In the genomic region with DNA sequence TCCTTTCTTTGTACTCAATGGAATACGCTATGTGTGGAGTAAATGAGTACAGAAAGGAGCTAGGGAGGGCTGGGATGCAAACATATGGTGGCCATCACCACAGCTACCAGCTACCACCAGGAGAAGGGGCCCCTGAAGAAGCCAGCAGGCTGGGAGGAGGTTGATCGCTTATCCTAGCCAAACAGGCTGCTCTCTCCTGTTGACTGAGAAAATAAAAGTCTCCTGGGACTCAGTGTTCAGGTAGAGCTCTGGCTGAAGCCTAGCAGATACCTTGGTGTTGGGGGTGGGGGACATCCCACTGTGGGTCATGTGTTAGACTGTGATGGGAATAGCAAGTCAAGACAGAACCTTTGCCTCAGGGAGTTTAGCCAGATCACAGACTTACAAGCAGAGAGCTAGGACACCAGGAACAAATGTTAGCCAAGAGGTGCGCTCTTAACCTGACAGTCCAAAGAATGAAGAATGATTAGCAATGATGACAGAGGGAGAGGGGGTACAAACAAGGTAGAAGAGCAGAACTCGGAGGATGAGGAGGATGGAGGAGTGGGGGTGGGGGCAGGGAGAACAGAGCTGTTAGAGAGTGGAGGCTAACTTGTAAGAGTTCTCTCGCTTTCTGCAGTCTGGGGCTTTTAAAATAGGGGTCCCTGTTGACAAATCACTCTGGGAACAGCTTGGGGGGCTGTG, we compare ENCODE assay signal across 10 mouse cellular contexts. TPM values are rescaled to one million over a fixed set of nuclear protein-coding genes. Genes with fewer than 3 reads are reported as not detected.
A peak's percentile ranks its signal among the peaks of the same experiment; 100 is the strongest.
DNase-seq lines count a peak whose midpoint lies in the region; ATAC-seq and TF ChIP-seq lines count a peak whose summit lies in the region.
"Had no signal": no experiment of that assay in that cellular context is flagged by ENCODE, and none has a peak within 500 bp of the region (broad histone marks: within the 10 kb centered on the region; RNA-seq: fewer than 3 reads in every experiment).

No protein-coding gene starts in this region.

- no peaks in the 10 kb centered on the region for H3K27me3 ChIP-seq in forebrain, embryonic 12.5 days
- H3K27me3 ChIP-seq in liver, embryonic 11.5 days (replicated peaks; ENCODE audit: control insufficient read depth, insufficient read depth, low read length), result no peaks in the 10 kb centered on the region
- H3K27me3 ChIP-seq in stomach, embryonic 14.5 days (ENCODE audit: control insufficient read depth, insufficient read depth, low read length), result no peaks in the 10 kb centered on the region
- H3K27me3 ChIP-seq: megakaryocyte, embryonic 14.5 days had no signal

- WGBS in forebrain, embryonic 12.5 days, result 22% methylated on average over 5 of the region's 5 CpGs
- WGBS in liver, embryonic 11.5 days, result 42% methylated on average over 5 of the region's 5 CpGs
- 42% methylated on average over 5 of the region's 5 CpGs for WGBS in stomach, embryonic 14.5 days

- H3K27ac ChIP-seq in layer of hippocampus, adult 2 months, result peak overlapping the region; percentile 98
- peak overlapping the region; percentile 94 for H3K27ac ChIP-seq in forebrain, embryonic 12.5 days
- peak overlapping the region; percentile 88 for H3K27ac ChIP-seq in liver, embryonic 11.5 days (ENCODE audit: low read depth, low read length)
- peak overlapping the region; percentile 78 for H3K27ac ChIP-seq in stomach, embryonic 14.5 days (ENCODE audit: low read length)

- peak overlapping the region; percentile 22 for H3K4me2 ChIP-seq in forebrain, embryonic 12.5 days
- H3K4me2 ChIP-seq in liver, embryonic 11.5 days, result peak overlapping the region; percentile 64
- H3K4me2 ChIP-seq in stomach, embryonic 14.5 days (replicated peaks; ENCODE audit: low read depth, low read length), result no peak overlapping the region

- ATAC-seq in forebrain, embryonic 12.5 days (ENCODE audit: low FRiP score), result peak; percentile 64; the same call in 1 of the 2 replicates
- peak; percentile 94 for ATAC-seq in liver, embryonic 11.5 days (replicated peaks; ENCODE audit: low FRiP score)
- peak; percentile 48; the same call in 1 of the 2 replicates for ATAC-seq in stomach, embryonic 14.5 days (ENCODE audit: insufficient number of reproducible peaks, insufficient read depth, low FRiP score, low read depth)

- H3K36me3 ChIP-seq in forebrain, embryonic 12.5 days (replicated peaks), result no peaks in the 10 kb centered on the region
- H3K36me3 ChIP-seq in liver, embryonic 11.5 days (ENCODE audit: control insufficient read depth, insufficient read depth, low read length), result no peaks in the 10 kb centered on the region
- no peaks in the 10 kb centered on the region for H3K36me3 ChIP-seq in stomach, embryonic 14.5 days (ENCODE audit: control insufficient read depth, insufficient read depth, low read length)

- H3K4me1 ChIP-seq in forebrain, embryonic 12.5 days, result peaks cover 48% of the 10 kb centered on the region
- H3K4me1 ChIP-seq in liver, embryonic 11.5 days (replicated peaks; ENCODE audit: control insufficient read depth, insufficient read depth, low read length), result peaks cover 30% of the 10 kb centered on the region
- peaks cover 33% of the 10 kb centered on the region for H3K4me1 ChIP-seq in stomach, embryonic 14.5 days (ENCODE audit: control insufficient read depth, insufficient read depth, low read length)

- no peak for DNase-seq in layer of hippocampus, adult 2 months (ENCODE audit: low spot score in 2 of 2)
- DNase-seq in layer of hippocampus, postnatal 10 days (ENCODE audit: low spot score in 2 of 2), result no peak
- peak; percentile 46 for DNase-seq in liver, embryonic 11.5 days (ENCODE audit: low spot score)
- no peak for DNase-seq in frontal cortex, postnatal 36 days (ENCODE audit: low spot score in 2 of 2)
- DNase-seq in layer of hippocampus, adult 9-10 months (ENCODE audit: low spot score), result no peak
- no peak for DNase-seq in urinary bladder, postnatal 14 days (ENCODE audit: low spot score)
- DNase-seq: heart, adult 11 months had no signal

- no peak overlapping the region for H3K4me3 ChIP-seq in layer of hippocampus, adult 2 months
- no peak overlapping the region for H3K4me3 ChIP-seq in forebrain, embryonic 12.5 days (replicated peaks)
- H3K4me3 ChIP-seq in liver, embryonic 11.5 days (ENCODE audit: low read depth, low read length), result peak overlapping the region; percentile 13
- no peak overlapping the region for H3K4me3 ChIP-seq in stomach, embryonic 14.5 days (ENCODE audit: low read depth, low read length)
- H3K4me3 ChIP-seq: megakaryocyte, embryonic 14.5 days had no signal

- no peaks in the 10 kb centered on the region for H3K9me3 ChIP-seq in forebrain, embryonic 12.5 days
- no peaks in the 10 kb centered on the region for H3K9me3 ChIP-seq in liver, embryonic 11.5 days (ENCODE audit: control insufficient read depth, low read length)
- no peaks in the 10 kb centered on the region for H3K9me3 ChIP-seq in stomach, embryonic 14.5 days (ENCODE audit: control insufficient read depth, low read depth, low read length)
- H3K9me3 ChIP-seq: megakaryocyte, embryonic 14.5 days had no signal

- H3K9ac ChIP-seq in forebrain, embryonic 12.5 days, result peak overlapping the region; percentile 36; the same call in 1 of the 2 replicates
- peak overlapping the region; percentile 42 for H3K9ac ChIP-seq in liver, embryonic 11.5 days (ENCODE audit: low read depth, low read length)
- no peak overlapping the region for H3K9ac ChIP-seq in stomach, embryonic 14.5 days (replicated peaks; ENCODE audit: low read depth, low read length)

- TF ChIP-seq CTCF in layer of hippocampus, adult 2 months (conservative IDR thresholded peaks at IDR 0.05), result no peak

RNA-seq across cellular contexts. Expression of a gene that starts 57.9 kb away (rescaled TPM):
- 100 to 1,000 TPM; 180 to 189 TPM for total RNA-seq in layer of hippocampus, adult 2 months (2021)
- total RNA-seq in layer of hippocampus, postnatal 10 days (2021), result 100 to 1,000 TPM; 112 to 114 TPM
- polyA plus RNA-seq in forebrain, embryonic 12.5 days (2016; fragmentation: Nextera tagmentation; extraction: Ambion mirVana), result 31.3 and 32.6 TPM in 2 replicates
- 12.6 and 12.8 TPM in 2 replicates for polyA plus RNA-seq in liver, embryonic 11.5 days (2014; fragmentation: Nextera tagmentation; extraction: Ambion mirVana)
- 22.2 and 22.7 TPM in 2 replicates for polyA plus RNA-seq in stomach, embryonic 14.5 days (2014; fragmentation: Nextera tagmentation; extraction: Ambion mirVana)

RNA-seq across cellular contexts. Expression of a gene that starts 58.4 kb away (rescaled TPM):
- 1 to 10 TPM; 6.4 to 8.0 TPM for total RNA-seq in layer of hippocampus, adult 2 months (2021)
- 1 to 10 TPM; 6.5 to 7.2 TPM for total RNA-seq in layer of hippocampus, postnatal 10 days (2021)
- 3.0 and 3.2 TPM in 2 replicates for polyA plus RNA-seq in forebrain, embryonic 12.5 days (2016; fragmentation: Nextera tagmentation; extraction: Ambion mirVana)
- 1.3 and 1.6 TPM in 2 replicates for polyA plus RNA-seq in liver, embryonic 11.5 days (2014; fragmentation: Nextera tagmentation; extraction: Ambion mirVana)
- polyA plus RNA-seq in stomach, embryonic 14.5 days (2014; fragmentation: Nextera tagmentation; extraction: Ambion mirVana), result 0.98 and 1.8 TPM in 2 replicates
